Mouse (Mus musculus) cerebellum, adult 2 months (tissue): ENCODE measurements around the gene Diras1.

Source experiments
- CTCF ChIP-seq: fragments of 200-500 bp; IDR thresholded peaks from 2 replicates; pipeline ENCODE4 v1.5.1; 2011; ENCODE audit warnings: low read depth, mild to moderate bottlenecking, control low read depth, low read length, moderate library complexity, borderline replicate concordance; ENCODE audit not compliant: insufficient read depth
- POLR2A ChIP-seq: fragments of 200-500 bp; IDR thresholded peaks from 2 replicates; pipeline ENCODE4 v1.6.1; 2011; ENCODE audit warnings: low read length, control low read depth, borderline replicate concordance; ENCODE audit not compliant: insufficient read depth

GRCm38 (mm10) chr10:81000197-81001062 is 25.0 kb downstream of the Diras1 start:
- TF ChIP-seq CTCF = no peak
- no peak for TF ChIP-seq POLR2A
